Mouse (Mus musculus) ES-Bruce4 (cell line): ENCODE results near the gene Plin1. TPM values are rescaled to one million over a fixed set of nuclear protein-coding genes. Genes with fewer than 3 reads are reported as not detected.
A peak's percentile ranks its signal among the peaks of the same experiment; 100 is the strongest.

ENCODE experiments used
- H3K27ac ChIP-seq: 2 replicates; pipeline ENCODE4 v1.5.1; 2012; ENCODE audit warnings: low read length, inconsistent platforms; ENCODE audit not compliant: insufficient read depth
- H3K27me3 ChIP-seq: 2 replicates; pipeline ENCODE4 v1.6.1; 2012; ENCODE audit warnings: mild to moderate bottlenecking, low read length, inconsistent platforms; ENCODE audit not compliant: control insufficient read depth, poor library complexity, insufficient read depth, severe bottlenecking
- H3K36me3 ChIP-seq: 2 replicates; pipeline ENCODE4 v1.6.1; 2012; ENCODE audit warnings: inconsistent platforms, mild to moderate bottlenecking, low read length, moderate library complexity; ENCODE audit not compliant: control insufficient read depth, poor library complexity, insufficient read depth, severe bottlenecking
- H3K4me1 ChIP-seq: one replicate; pipeline ENCODE4 v1.8.1; 2011; ENCODE audit warnings: low read length; ENCODE audit not compliant: control insufficient read depth, insufficient read depth
- H3K4me3 ChIP-seq: 2 replicates; pipeline ENCODE4 v1.5.1; 2011; ENCODE audit warnings: low read depth, mild to moderate bottlenecking, low read length
- H3K9ac ChIP-seq: 2 replicates; pipeline ENCODE4 v1.6.1; 2012; ENCODE audit warnings: low read depth, mild to moderate bottlenecking, inconsistent platforms; ENCODE audit not compliant: poor library complexity, severe bottlenecking
- H3K9me3 ChIP-seq: replicated peaks from 2 replicates; pipeline ENCODE4 v1.6.1; 2012; ENCODE audit warnings: mild to moderate bottlenecking, low read length, inconsistent platforms; ENCODE audit not compliant: control insufficient read depth, poor library complexity, insufficient read depth, severe bottlenecking
- CTCF ChIP-seq: IDR thresholded peaks from one replicate; pipeline ENCODE4 v1.8.1; 2011; ENCODE audit warnings: low read depth, low read length
- EP300 ChIP-seq: IDR thresholded peaks from 2 replicates; pipeline ENCODE4 v1.6.1; 2011; ENCODE audit warnings: low read depth, low read length; ENCODE audit not compliant: insufficient read depth
- POLR2A ChIP-seq: IDR thresholded peaks from one replicate; pipeline ENCODE4 v1.8.1; 2011; ENCODE audit warnings: low read length; ENCODE audit not compliant: insufficient read depth
- polyA plus RNA-seq: library from polyadenylated mRNA; stranded (reverse); fragments of >200 nt; gene quantifications from 2 replicates; pipeline ENCODE4 v1.2.4, GENCODE M21; 2011; ENCODE audit warnings: low read depth; ENCODE audit not compliant: missing spikeins, insufficient read depth, insufficient read length

Plin1 gene
- polyA plus RNA-seq, 1 experiment, result 0.28 TPM

DNA sequence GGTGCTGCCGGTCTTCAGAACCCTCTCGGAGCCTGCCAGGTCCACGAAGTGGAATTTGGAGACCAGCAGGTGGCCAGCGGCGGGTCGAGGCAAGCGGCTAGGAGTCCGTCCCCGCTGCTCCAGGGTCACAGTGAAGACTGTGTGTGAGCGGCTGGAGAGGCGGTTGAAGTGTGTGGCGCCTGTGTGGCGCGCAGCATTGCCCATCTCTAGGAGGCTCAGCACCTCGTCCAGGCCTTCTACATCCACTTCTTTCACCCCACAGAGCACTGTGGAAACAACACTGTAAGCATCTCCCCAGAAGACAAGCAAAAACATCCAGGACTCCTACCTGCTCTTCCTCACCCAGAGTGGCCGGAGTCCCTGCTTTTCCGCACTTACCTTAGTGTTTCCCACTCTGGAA is 21.9 kb downstream of the Plin1 start:
- no peak overlapping the region for H3K27ac ChIP-seq
- peak overlapping the region; percentile 16; the same call in 1 of the 2 replicates for H3K9ac ChIP-seq
- H3K4me3 ChIP-seq, result peak overlapping the region; percentile 63
- no peaks in the 10 kb centered on the region for H3K9me3 ChIP-seq
- no peaks in the 10 kb centered on the region for H3K27me3 ChIP-seq
- no peak for TF ChIP-seq CTCF
- no peak for TF ChIP-seq EP300
- no peak for TF ChIP-seq POLR2A
- no peaks in the 10 kb centered on the region for H3K36me3 ChIP-seq
- no peaks in the 10 kb centered on the region for H3K4me1 ChIP-seq

DNA sequence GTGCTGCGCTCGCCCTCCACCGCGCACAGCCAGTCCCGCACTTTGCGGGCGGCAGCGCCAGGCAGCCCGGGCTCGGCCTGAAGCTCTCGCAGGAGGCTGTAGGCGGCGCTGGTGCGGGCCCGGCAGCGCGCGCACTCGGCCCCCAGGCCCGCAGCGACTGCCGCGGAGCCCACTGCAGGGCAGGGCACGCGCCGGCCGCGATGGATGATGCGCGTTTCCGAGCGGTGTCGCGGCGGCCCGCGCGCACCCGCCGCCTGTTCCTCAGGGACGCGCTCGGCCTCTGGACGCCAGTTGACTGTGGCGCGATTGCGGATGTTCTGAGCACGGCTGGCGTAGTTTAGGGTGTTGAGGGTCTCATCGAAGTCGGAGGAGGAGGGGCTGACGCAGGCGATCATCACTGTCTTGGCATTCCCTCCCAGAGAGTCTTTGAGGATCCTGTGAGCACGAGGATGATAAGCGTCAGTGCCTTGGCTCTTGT is 22.5 kb downstream of the Plin1 start:
- H3K4me3 ChIP-seq, result peak overlapping the region; percentile 63
- H3K36me3 ChIP-seq, result no peaks in the 10 kb centered on the region
- no peak overlapping the region for H3K27ac ChIP-seq
- TF ChIP-seq POLR2A (no peak), CTCF (peak; percentile 23)
- no peaks in the 10 kb centered on the region for H3K27me3 ChIP-seq
- H3K9ac ChIP-seq, result peak overlapping the region; percentile 44
- H3K9me3 ChIP-seq, result no peaks in the 10 kb centered on the region
- no peaks in the 10 kb centered on the region for H3K4me1 ChIP-seq

DNA sequence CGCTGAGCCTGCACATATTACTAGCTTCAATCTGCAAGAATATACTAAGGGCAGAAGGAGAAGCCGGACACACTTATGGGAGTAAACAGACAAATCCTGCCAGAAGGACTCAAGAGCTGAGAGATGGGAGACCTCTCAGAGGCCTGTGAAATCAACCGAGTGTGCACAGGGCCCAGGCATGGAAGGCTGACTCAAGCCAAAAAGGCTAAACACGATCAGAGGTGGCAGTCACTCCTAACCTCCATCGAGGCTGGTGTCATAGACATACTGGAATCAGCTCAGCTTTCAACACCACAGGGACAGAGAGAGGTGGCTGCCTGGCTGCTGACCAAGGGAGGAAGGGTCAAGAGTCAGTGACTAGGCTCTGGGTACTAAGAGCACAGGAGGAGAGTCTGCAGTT is 27.5 kb downstream of the Plin1 start:
- Histone ChIP-seq H3K4me1 (no peaks in the 10 kb centered on the region), H3K36me3 (no peaks in the 10 kb centered on the region), H3K27ac (no peak overlapping the region), H3K27me3 (no peaks in the 10 kb centered on the region), H3K9ac (no peak overlapping the region), H3K9me3 (no peaks in the 10 kb centered on the region), H3K4me3 (no peak overlapping the region)
- TF ChIP-seq CTCF (no peak), POLR2A (no peak), EP300 (no peak)

DNA sequence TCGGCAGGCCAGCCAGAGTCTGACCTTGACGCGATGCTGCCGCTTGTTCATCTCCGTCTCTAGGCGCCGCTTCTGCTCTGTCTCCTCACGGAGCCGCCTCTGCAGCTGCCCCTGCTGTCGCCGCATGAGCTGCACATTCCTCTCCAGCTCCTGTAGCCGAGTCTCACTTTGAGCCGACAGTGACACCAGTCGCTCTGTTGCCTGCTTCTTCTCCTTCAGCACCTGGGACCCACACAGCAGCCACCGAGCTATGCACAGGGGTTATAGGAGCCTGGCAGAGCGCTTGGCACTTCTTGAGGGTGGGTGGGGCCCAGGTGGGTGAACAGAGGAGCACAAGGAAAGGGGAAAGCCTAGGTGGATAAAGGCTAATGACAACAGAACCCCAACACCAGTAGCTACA is 29.9 kb downstream of the Plin1 start:
- Histone ChIP-seq H3K36me3 (peaks cover 11% of the 10 kb centered on the region), H3K9me3 (no peaks in the 10 kb centered on the region), H3K27me3 (no peaks in the 10 kb centered on the region), H3K27ac (no peak overlapping the region), H3K4me1 (no peaks in the 10 kb centered on the region), H3K4me3 (no peak overlapping the region), H3K9ac (no peak overlapping the region)
- TF ChIP-seq EP300 (no peak), POLR2A (no peak), CTCF (no peak)

DNA sequence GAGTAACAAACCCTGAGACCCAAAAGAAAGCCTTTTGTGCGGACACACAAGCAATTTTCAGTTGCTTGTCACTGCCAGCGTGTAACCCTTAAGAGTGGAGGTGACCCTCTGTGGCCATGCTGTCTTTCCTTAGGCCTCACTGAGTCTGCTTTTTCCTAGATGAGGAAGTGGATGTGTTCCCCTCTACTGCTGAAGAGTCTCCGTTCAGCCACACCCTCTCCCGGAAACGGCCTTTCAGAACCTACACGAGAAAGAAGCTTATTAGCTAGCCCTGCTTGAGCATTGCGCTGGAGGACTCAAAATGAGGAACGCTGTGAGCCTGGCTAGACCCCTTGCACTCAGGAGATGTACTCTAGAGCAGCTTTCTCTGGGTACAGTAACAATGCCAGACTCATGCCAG is 36.2 kb downstream of the Plin1 start:
- no peaks in the 10 kb centered on the region for H3K9me3 ChIP-seq
- no peak overlapping the region for H3K27ac ChIP-seq
- no peaks in the 10 kb centered on the region for H3K4me1 ChIP-seq
- H3K27me3 ChIP-seq, result no peaks in the 10 kb centered on the region
- peaks cover 66% of the 10 kb centered on the region for H3K36me3 ChIP-seq
- H3K4me3 ChIP-seq, result no peak overlapping the region
- TF ChIP-seq CTCF (no peak), POLR2A (no peak), EP300 (no peak)
- H3K9ac ChIP-seq, result no peak overlapping the region

DNA sequence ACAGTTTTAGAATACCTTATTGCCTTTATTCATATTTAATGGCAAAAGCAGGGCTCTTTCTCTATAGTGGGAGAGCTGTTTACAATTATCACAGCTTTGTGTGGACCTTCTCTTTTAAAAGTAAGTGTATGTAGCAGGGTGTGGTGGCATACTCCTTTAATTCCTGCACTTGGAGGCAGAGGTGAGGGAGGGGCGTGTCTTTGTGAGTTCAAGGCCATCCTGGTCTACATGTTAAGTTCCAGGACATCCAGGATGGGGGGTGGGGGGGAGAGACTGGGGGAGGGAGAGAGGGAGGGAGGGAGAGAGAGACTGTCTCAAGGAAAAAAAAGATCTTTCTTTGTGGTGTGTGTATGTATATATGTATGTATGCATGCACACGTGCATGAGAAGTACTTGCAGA is 52.5 kb downstream of the Plin1 start:
- Histone ChIP-seq H3K27ac (no peak overlapping the region), H3K4me1 (no peaks in the 10 kb centered on the region), H3K9me3 (no peaks in the 10 kb centered on the region), H3K9ac (no peak overlapping the region), H3K27me3 (no peaks in the 10 kb centered on the region), H3K36me3 (peaks cover 83% of the 10 kb centered on the region), H3K4me3 (no peak overlapping the region)
- TF ChIP-seq POLR2A (no peak), EP300 (no peak), CTCF (no peak)
